Mouse (Mus musculus) leukemia stem cell, adult 10-12 weeks (primary cell): ENCODE results near the gene Nid1. TPM values are rescaled to one million over a fixed set of nuclear protein-coding genes. Genes with fewer than 3 reads are reported as not detected.

ENCODE experiments used
- polyA plus RNA-seq: library from polyadenylated mRNA; stranded (reverse); fragments of >175 nt; gene quantifications from 2 replicates; pipeline ENCODE4 v1.2.3, GENCODE M21; 2012; ENCODE audit warnings: low replicate concordance

The Nid1 gene
- polyA plus RNA-seq = 2.5 and 4.8 TPM in 2 replicates

GRCm38 (mm10) chr13:13437460-13438015 is at the start of gene Nid1:
Gene Nid1 (plus strand): TSS chr13:13437551.

GRCm38 (mm10) chr13:13393228-13394095 is 43.9 kb upstream of the Nid1 start, which contains the start of gene Gpr137b:
Gene Gpr137b (minus strand): TSS chr13:13394014.

Other genes starting within 250 kb of the Nid1 start
- gene Gpr137b, start 43.5 kb upstream of the Nid1 start, polyA plus RNA-seq = 0.88 and 1.7 TPM in 2 replicates
- gene Lyst, start 152.8 kb downstream of the Nid1 start, polyA plus RNA-seq = 0.64 and 1.9 TPM in 2 replicates